Mouse (Mus musculus): ENCODE measurements around the gene Olfr1299. TPM values are rescaled to one million over a fixed set of nuclear protein-coding genes. Genes with fewer than 3 reads are reported as not detected.

Gene Olfr1299
- not detected in 2 replicates for polyA plus RNA-seq (2015; fragmentation: Nextera tagmentation; extraction: Ambion mirVana)

- no peaks in the 10 kb centered on the region for H3K36me3 ChIP-seq
- 76% methylated on average over 4 of the region's 4 CpGs for WGBS
These were observed at the start of gene Olfr1299 for GRCm38 (mm10) chr2:111661119-111661518. Gene Olfr1299, plus strand, starts transcription at chr2:111661419.

GRCm38 (mm10) chr2:111626397-111626796 lies 34.8 kb upstream of the Olfr1299 start, which contains the start of gene Olfr1297:
Gene Olfr1297, minus strand, starts transcription at chr2:111626497.
- no peak within 1 kb of the TSS for H3K9ac ChIP-seq
- no peaks in the 10 kb centered on the region for H3K4me1 ChIP-seq
- no peaks in the 10 kb centered on the region for H3K27me3 ChIP-seq (replicated peaks)
- H3K27ac ChIP-seq = no peak within 1 kb of the TSS
- no peak within 1 kb of the TSS for H3K4me3 ChIP-seq (replicated peaks)
- H3K4me2 ChIP-seq = no peak within 1 kb of the TSS
- WGBS = 79% methylated on average over 1 of the region's 1 CpGs
- H3K9me3 ChIP-seq = no peaks in the 10 kb centered on the region
- no peaks in the 10 kb centered on the region for H3K36me3 ChIP-seq
- ATAC-seq (ENCODE audit: insufficient read depth, low FRiP score, low read depth) = no peak

More at GRCm38 (mm10) chr2:111661119-111661518, at the start of gene Olfr1299:
- Histone ChIP-seq H3K4me3 (replicated peaks) (no peak within 1 kb of the TSS), H3K4me1 (no peaks in the 10 kb centered on the region), H3K27me3 (replicated peaks) (no peaks in the 10 kb centered on the region), H3K4me2 (no peak within 1 kb of the TSS), H3K9ac (no peak within 1 kb of the TSS), H3K9me3 (no peaks in the 10 kb centered on the region), H3K27ac (no peak within 1 kb of the TSS)
- ATAC-seq (ENCODE audit: insufficient read depth, low FRiP score, low read depth) = no peak

DNA sequence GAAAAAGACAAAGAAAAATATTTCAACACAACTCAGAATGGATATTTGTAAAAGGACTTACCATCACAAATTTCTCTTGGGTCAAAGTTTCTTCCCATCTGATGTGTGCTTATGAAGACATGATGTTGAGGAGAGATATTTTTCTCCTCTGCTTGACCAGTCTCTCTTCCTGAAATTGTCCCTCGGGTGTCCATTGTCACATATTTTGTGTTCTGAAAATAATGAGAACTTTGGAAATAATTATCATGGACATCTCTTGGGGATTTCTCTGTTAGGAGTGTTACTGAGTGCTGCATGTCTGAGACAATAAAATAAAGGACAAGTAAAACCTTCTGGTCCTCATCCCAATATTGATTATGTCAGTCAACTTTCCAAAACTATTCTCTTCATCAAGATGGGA lies 12.1 kb upstream of the Olfr1299 start, which contains the start of gene Olfr1298:
TSS of gene Olfr1298 (minus strand) at position 101 of the 400 bp plus-strand sequence.
- 77% methylated on average over 1 of the region's 1 CpGs for WGBS
- Histone ChIP-seq H3K4me1 (no peaks in the 10 kb centered on the region), H3K9me3 (no peaks in the 10 kb centered on the region), H3K4me3 (replicated peaks) (no peak within 1 kb of the TSS), H3K4me2 (no peak within 1 kb of the TSS), H3K27ac (no peak within 1 kb of the TSS), H3K9ac (no peak within 1 kb of the TSS), H3K27me3 (replicated peaks) (no peaks in the 10 kb centered on the region), H3K36me3 (no peaks in the 10 kb centered on the region)
- ATAC-seq (ENCODE audit: insufficient read depth, low FRiP score, low read depth) = no peak

Other genes starting within 250 kb of the Olfr1299 start
- not detected in 2 replicates for gene Olfr1286, start 238.3 kb upstream of the Olfr1299 start, polyA plus RNA-seq (2015; fragmentation: Nextera tagmentation; extraction: Ambion mirVana)
- not detected in 2 replicates for gene Olfr1287, start 212.3 kb upstream of the Olfr1299 start, polyA plus RNA-seq (2015; fragmentation: Nextera tagmentation; extraction: Ambion mirVana)
- not detected in 2 replicates for gene Olfr1288, start 187.3 kb upstream of the Olfr1299 start, polyA plus RNA-seq (2015; fragmentation: Nextera tagmentation; extraction: Ambion mirVana)
- gene Olfr1289, start 180.6 kb upstream of the Olfr1299 start, polyA plus RNA-seq (2015; fragmentation: Nextera tagmentation; extraction: Ambion mirVana) = not detected in 2 replicates
- not detected in 2 replicates for gene Olfr1290, start 167.6 kb upstream of the Olfr1299 start, polyA plus RNA-seq (2015; fragmentation: Nextera tagmentation; extraction: Ambion mirVana)
- not detected in 2 replicates for gene Olfr1291-ps1, start 164.2 kb upstream of the Olfr1299 start, polyA plus RNA-seq (2015; fragmentation: Nextera tagmentation; extraction: Ambion mirVana)
- gene Olfr1293-ps, start 136.2 kb upstream of the Olfr1299 start, polyA plus RNA-seq (2015; fragmentation: Nextera tagmentation; extraction: Ambion mirVana) = not detected in 2 replicates
- gene Olfr1294, start 121.1 kb upstream of the Olfr1299 start, polyA plus RNA-seq (2015; fragmentation: Nextera tagmentation; extraction: Ambion mirVana) = not detected in 2 replicates
- not detected in 2 replicates for gene Olfr1295, start 91.7 kb upstream of the Olfr1299 start, polyA plus RNA-seq (2015; fragmentation: Nextera tagmentation; extraction: Ambion mirVana)
- not detected in 2 replicates for gene Olfr1297, start 34.9 kb upstream of the Olfr1299 start, polyA plus RNA-seq (2015; fragmentation: Nextera tagmentation; extraction: Ambion mirVana)
- gene Olfr1298, start 12.2 kb upstream of the Olfr1299 start, polyA plus RNA-seq (2015; fragmentation: Nextera tagmentation; extraction: Ambion mirVana) = not detected in 2 replicates
- gene Olfr1301, start 89.6 kb downstream of the Olfr1299 start, polyA plus RNA-seq (2015; fragmentation: Nextera tagmentation; extraction: Ambion mirVana) = not detected in 2 replicates
- gene Olfr1302, start 116.0 kb downstream of the Olfr1299 start, polyA plus RNA-seq (2015; fragmentation: Nextera tagmentation; extraction: Ambion mirVana) = not detected in 2 replicates
- gene Olfr1303, start 158.9 kb downstream of the Olfr1299 start, polyA plus RNA-seq (2015; fragmentation: Nextera tagmentation; extraction: Ambion mirVana) = not detected in 2 replicates
- not detected in 2 replicates for gene Olfr1305, start 215.7 kb downstream of the Olfr1299 start, polyA plus RNA-seq (2015; fragmentation: Nextera tagmentation; extraction: Ambion mirVana)

All from stomach, embryonic 15.5 days (tissue).